Mouse (Mus musculus) heart, embryonic 13.5 days (tissue): Measurements from ENCODE around the gene Trim9. TPM values are rescaled to one million over a fixed set of nuclear protein-coding genes. Genes with fewer than 3 reads are reported as not detected.

ENCODE experiments used
- ATAC-seq: fragments of 200-750 bp; cut with Nextera tagmentation; 2 replicates; pipeline ENCODE4 v1.8.0; 2017; ENCODE audit warnings: moderate TSS enrichment; ENCODE audit not compliant: insufficient number of reproducible peaks, low FRiP score, low TSS enrichment; ENCODE audit errors: extremely low read depth
- H3K27ac ChIP-seq: fragments of 300-500 bp; sonication (generic); replicated peaks from 2 replicates; pipeline ENCODE4 v1.5.1; 2015; ENCODE audit warnings: moderate library complexity, mild to moderate bottlenecking, inconsistent platforms
- H3K27me3 ChIP-seq: fragments of 300-500 bp; sonication (generic); replicated peaks from 2 replicates; pipeline ENCODE4 v1.6.1; 2015; ENCODE audit warnings: mild to moderate bottlenecking, inconsistent platforms
- H3K36me3 ChIP-seq: fragments of 300-500 bp; sonication (generic); 2 replicates; pipeline ENCODE4 v1.6.1; 2015; ENCODE audit warnings: mild to moderate bottlenecking, inconsistent platforms
- H3K4me1 ChIP-seq: fragments of 300-500 bp; sonication (generic); 2 replicates; pipeline ENCODE4 v1.6.1; 2015; ENCODE audit warnings: inconsistent platforms
- H3K4me2 ChIP-seq: fragments of 300-500 bp; sonication (generic); 2 replicates; pipeline ENCODE4 v1.6.1; 2015; ENCODE audit warnings: inconsistent platforms, mild to moderate bottlenecking, moderate library complexity
- H3K4me3 ChIP-seq: fragments of 300-500 bp; sonication (generic); 2 replicates; pipeline ENCODE4 v1.5.1; 2015; ENCODE audit warnings: moderate library complexity, mild to moderate bottlenecking, inconsistent platforms
- H3K9ac ChIP-seq: fragments of 300-500 bp; sonication (generic); 2 replicates; pipeline ENCODE4 v1.6.1; 2015; ENCODE audit warnings: inconsistent platforms, mild to moderate bottlenecking, moderate library complexity
- H3K9me3 ChIP-seq: fragments of 300-500 bp; sonication (generic); 2 replicates; pipeline ENCODE4 v1.6.1; 2016; ENCODE audit warnings: inconsistent platforms
- WGBS: fragments of 180-500 bp; shearing (Covaris S2); methylation state at CpG from one replicate; pipeline ENCODE4 v1.1.7; 2015; ENCODE audit warnings: mixed read lengths; 5-methylcytosine and 5-hydroxymethylcytosine counted together
- polyA plus RNA-seq: library from polyadenylated mRNA; unstranded; fragments of >200 nt; fragmentation: Nextera tagmentation; extraction: Ambion mirVana; gene quantifications from 2 replicates; pipeline ENCODE4 v1.2.1, GENCODE M21; 2015

Gene Trim9
- polyA plus RNA-seq, 1 experiment from 2014 or later: 0.57 TPM

- ATAC-seq: no peak
- Histone ChIP-seq H3K27me3 (no peaks in the 10 kb centered on the region), H3K36me3 (peaks cover 48% of the 10 kb centered on the region), H3K4me2 (no peak overlapping the region), H3K4me3 (no peak overlapping the region), H3K27ac (no peak overlapping the region), H3K9me3 (no peaks in the 10 kb centered on the region), H3K9ac (no peak overlapping the region), H3K4me1 (no peaks in the 10 kb centered on the region)
- WGBS: 60% methylated on average over 5 of the region's 5 CpGs
Measured at GRCm38 (mm10) chr12:70201926-70202529, 145.4 kb downstream of the Trim9 start.

- H3K4me3 ChIP-seq: no peak overlapping the region
Measured at GRCm38 (mm10) chr12:70196341-70196740, 151.1 kb downstream of the Trim9 start.

GRCm38 (mm10) chr12:70195426-70195825 lies 152.0 kb downstream of the Trim9 start:
- Histone ChIP-seq H3K4me3 (no peak overlapping the region), H3K36me3 (peaks cover 46% of the 10 kb centered on the region), H3K9ac (no peak overlapping the region), H3K4me1 (peaks cover 11% of the 10 kb centered on the region), H3K27me3 (no peaks in the 10 kb centered on the region), H3K9me3 (no peaks in the 10 kb centered on the region), H3K27ac (no peak overlapping the region), H3K4me2 (no peak overlapping the region)
- ATAC-seq: no peak
- 95% methylated on average over 6 of the region's 6 CpGs for WGBS

More at GRCm38 (mm10) chr12:70196341-70196740, 151.1 kb downstream of the Trim9 start:
- H3K9me3 ChIP-seq: no peaks in the 10 kb centered on the region
- H3K27me3 ChIP-seq: no peaks in the 10 kb centered on the region
- no peak for ATAC-seq
- no peak overlapping the region for H3K27ac ChIP-seq
- peaks cover 11% of the 10 kb centered on the region for H3K4me1 ChIP-seq
- WGBS: 85% methylated on average over 5 of the region's 5 CpGs
- peaks cover 45% of the 10 kb centered on the region for H3K36me3 ChIP-seq
- H3K9ac ChIP-seq: no peak overlapping the region
- no peak overlapping the region for H3K4me2 ChIP-seq

Other genes with a start within 250 kb of the Trim9 start
- gene Nin, start 233.9 kb downstream of the Trim9 start, polyA plus RNA-seq: 6.0 and 7.1 TPM in 2 replicates
- gene Abhd12b, start 193.5 kb downstream of the Trim9 start, polyA plus RNA-seq: not detected in 2 replicates
- 27.7 and 30.6 TPM in 2 replicates for gene Pygl, start 116.1 kb downstream of the Trim9 start, polyA plus RNA-seq
- gene Tmx1, start 105.5 kb upstream of the Trim9 start, polyA plus RNA-seq: 73.8 and 82.8 TPM in 2 replicates